Mouse (Mus musculus): ENCODE measurements around the gene Tesk1. TPM values are rescaled to one million over a fixed set of nuclear protein-coding genes. Genes with fewer than 3 reads are reported as not detected.
"Not testable (repeated sequence)": the region's sequence is repeated elsewhere in the genome, so short reads cannot be mapped to it uniquely, and the experiment has no call there.

Gene Tesk1
- polyA plus RNA-seq, 1 experiment, result 935 TPM

DNA sequence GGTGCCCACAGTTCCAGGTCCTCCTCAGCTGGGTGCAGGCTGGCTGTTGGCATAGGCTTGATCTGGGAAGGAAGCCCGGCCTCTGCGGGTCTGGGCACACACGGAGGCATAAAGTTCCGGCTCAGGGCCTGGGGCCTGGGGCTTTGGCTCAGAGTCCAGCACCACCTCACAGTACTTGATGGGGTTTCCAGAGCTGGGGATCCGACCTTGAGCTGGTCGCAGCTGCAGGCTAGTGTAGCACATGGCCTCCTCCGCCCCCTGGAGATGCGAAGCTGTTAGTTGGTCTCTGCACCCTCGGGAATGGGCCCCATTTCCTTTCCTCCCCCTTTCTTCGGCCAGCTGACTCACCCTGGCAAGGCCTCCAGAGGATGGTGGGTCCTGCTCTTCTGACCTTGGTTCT is 40.9 kb downstream of the Tesk1 start:
- Histone ChIP-seq H3K4me3 (ENCODE audit: control insufficient read depth, low read depth, low read length) (no peak overlapping the region), H3K27me3 (ENCODE audit: control insufficient read depth, insufficient read depth, low read length) (no peaks in the 10 kb centered on the region), H3K27ac (ENCODE audit: control insufficient read depth, insufficient read depth, low read depth, low read length) (no peak overlapping the region), H3K36me3 (ENCODE audit: control insufficient read depth, insufficient read depth, low read length) (no peaks in the 10 kb centered on the region), H3K4me1 (ENCODE audit: control insufficient read depth, insufficient read depth, low read length) (peaks cover 21% of the 10 kb centered on the region)
- TF ChIP-seq CTCF (IDR thresholded peaks at IDR 0.05; ENCODE audit: control insufficient read depth, insufficient read depth, insufficient replicate concordance, low read depth, low read length), result no peak
- no peak for TF ChIP-seq POLR2A (IDR thresholded peaks at IDR 0.05; ENCODE audit: control insufficient read depth, low read depth, low read length)

DNA sequence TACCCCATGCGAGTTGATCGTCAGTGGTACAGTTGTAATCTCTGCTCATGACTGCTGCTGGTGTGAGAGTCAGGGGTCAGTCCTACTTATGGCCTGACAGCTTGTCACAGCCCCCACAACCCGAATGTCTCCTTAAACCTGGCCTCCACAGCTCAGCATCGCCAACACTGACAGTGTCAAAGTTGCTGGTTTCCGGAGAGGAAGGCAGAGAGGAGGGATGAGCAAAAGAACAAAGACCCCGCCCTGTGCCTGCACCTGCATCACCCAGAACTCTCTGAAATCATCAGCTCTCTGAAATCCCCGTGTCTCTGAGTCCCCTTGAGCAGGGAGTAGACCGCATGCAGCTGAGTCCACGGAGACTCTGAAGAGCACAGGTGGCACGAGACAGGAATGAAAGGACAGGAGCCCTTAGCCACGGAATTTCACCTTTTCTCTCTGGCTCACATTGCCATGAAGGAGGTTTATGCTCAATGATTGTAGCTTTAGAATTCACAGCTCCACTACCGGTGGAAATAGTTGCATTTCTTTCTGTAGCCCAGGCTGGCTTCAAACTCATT is 41.9 kb downstream of the Tesk1 start, which contains the start of gene Sit1:
TSS of gene Sit1 (minus strand) at position 200 of the 557 bp plus-strand sequence.
- H3K4me1 ChIP-seq (ENCODE audit: control insufficient read depth, insufficient read depth, low read length), result peaks cover 14% of the 10 kb centered on the region
- no peak for TF ChIP-seq CTCF (IDR thresholded peaks at IDR 0.05; ENCODE audit: control insufficient read depth, insufficient read depth, insufficient replicate concordance, low read depth, low read length)
- TF ChIP-seq POLR2A (IDR thresholded peaks at IDR 0.05; ENCODE audit: control insufficient read depth, low read depth, low read length), result no peak

DNA sequence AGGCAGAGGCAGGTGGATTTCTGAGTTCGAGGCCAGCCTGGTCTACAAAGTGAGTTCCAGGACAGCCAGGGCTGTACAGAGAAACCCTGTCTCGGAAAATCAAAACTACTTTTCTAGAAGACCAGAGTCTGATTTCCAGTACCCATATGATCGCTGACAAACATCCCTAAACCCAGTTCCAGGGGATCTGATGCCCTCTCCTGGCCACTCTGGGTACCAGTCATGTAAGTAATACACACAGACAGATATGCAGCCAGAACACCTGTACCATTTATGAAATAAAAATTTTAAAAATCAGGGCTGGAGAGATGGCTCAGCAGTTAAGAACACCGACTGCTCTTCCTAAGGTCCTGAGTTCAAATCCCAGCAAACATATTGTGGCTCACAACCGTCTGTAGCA is 43.9 kb downstream of the Tesk1 start:
- H3K4me3 ChIP-seq (ENCODE audit: control insufficient read depth, low read depth, low read length); H3K27me3 ChIP-seq (ENCODE audit: control insufficient read depth, insufficient read depth, low read length); H3K27ac ChIP-seq (ENCODE audit: control insufficient read depth, insufficient read depth, low read depth, low read length); H3K4me1 ChIP-seq (ENCODE audit: control insufficient read depth, insufficient read depth, low read length); H3K36me3 ChIP-seq (ENCODE audit: control insufficient read depth, insufficient read depth, low read length): not testable (repeated sequence)

More for the DNA sequence above, 41.9 kb downstream of the Tesk1 start, which contains the start of gene Sit1:
- no peak within 1 kb of the TSS for H3K4me3 ChIP-seq (ENCODE audit: control insufficient read depth, low read depth, low read length)
- no peak within 1 kb of the TSS for H3K27ac ChIP-seq (ENCODE audit: control insufficient read depth, insufficient read depth, low read depth, low read length)
- H3K36me3 ChIP-seq (ENCODE audit: control insufficient read depth, insufficient read depth, low read length), result no peaks in the 10 kb centered on the region
- no peaks in the 10 kb centered on the region for H3K27me3 ChIP-seq (ENCODE audit: control insufficient read depth, insufficient read depth, low read length)

DNA sequence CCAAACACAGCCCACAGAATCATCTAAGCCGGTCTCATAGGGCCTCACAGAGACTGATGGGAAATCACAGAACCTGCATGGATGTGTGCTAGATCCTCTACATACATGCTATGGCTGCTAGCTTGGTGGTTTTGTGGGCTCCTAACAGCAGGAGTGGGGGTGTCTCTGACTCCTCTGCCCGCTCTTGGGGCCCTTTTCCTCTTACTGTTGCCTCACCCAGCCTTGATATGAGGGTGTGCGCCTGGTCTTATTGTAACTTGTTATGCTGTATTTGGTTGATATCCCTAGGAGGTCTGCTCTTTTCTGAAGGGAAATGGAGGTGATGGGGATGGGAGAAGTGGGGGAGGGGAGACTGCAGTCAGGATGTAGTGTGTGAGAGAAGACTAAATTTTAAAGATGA is 47.9 kb downstream of the Tesk1 start:
- Histone ChIP-seq H3K27me3 (ENCODE audit: control insufficient read depth, insufficient read depth, low read length) (no peaks in the 10 kb centered on the region), H3K4me1 (ENCODE audit: control insufficient read depth, insufficient read depth, low read length) (peaks cover 3% of the 10 kb centered on the region; the same call in 1 of the 2 replicates), H3K4me3 (ENCODE audit: control insufficient read depth, low read depth, low read length) (no peak overlapping the region), H3K36me3 (ENCODE audit: control insufficient read depth, insufficient read depth, low read length) (no peaks in the 10 kb centered on the region), H3K27ac (ENCODE audit: control insufficient read depth, insufficient read depth, low read depth, low read length) (no peak overlapping the region)
- no peak for TF ChIP-seq POLR2A (IDR thresholded peaks at IDR 0.05; ENCODE audit: control insufficient read depth, low read depth, low read length)
- TF ChIP-seq CTCF (IDR thresholded peaks at IDR 0.05; ENCODE audit: control insufficient read depth, insufficient read depth, insufficient replicate concordance, low read depth, low read length), result no peak

DNA sequence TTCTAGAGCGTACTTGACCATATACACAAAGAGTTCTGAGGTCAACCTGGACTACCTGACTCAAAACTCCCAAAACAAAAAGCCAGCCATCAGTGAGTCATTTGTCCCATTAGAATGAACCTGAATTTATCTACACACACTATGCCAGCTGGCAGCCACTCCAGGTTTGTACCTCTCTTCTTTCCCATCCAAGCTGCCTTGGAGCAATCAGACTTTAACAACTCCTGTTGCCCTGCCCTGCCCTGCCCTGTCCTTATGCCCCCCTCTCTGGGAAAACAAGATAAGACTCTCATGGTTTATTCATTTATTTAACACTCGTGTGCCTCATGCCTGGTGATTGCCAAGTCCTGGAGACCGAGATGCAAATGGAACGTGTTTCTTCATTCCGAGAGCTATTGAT is 49.1 kb downstream of the Tesk1 start:
- H3K27ac ChIP-seq (ENCODE audit: control insufficient read depth, insufficient read depth, low read depth, low read length), result no peak overlapping the region
- no peak overlapping the region for H3K4me3 ChIP-seq (ENCODE audit: control insufficient read depth, low read depth, low read length)
- TF ChIP-seq CTCF (IDR thresholded peaks at IDR 0.05; ENCODE audit: control insufficient read depth, insufficient read depth, insufficient replicate concordance, low read depth, low read length), result no peak
- TF ChIP-seq POLR2A (IDR thresholded peaks at IDR 0.05; ENCODE audit: control insufficient read depth, low read depth, low read length), result no peak
- no peaks in the 10 kb centered on the region for H3K36me3 ChIP-seq (ENCODE audit: control insufficient read depth, insufficient read depth, low read length)
- H3K27me3 ChIP-seq (ENCODE audit: control insufficient read depth, insufficient read depth, low read length), result no peaks in the 10 kb centered on the region
- peaks cover 3% of the 10 kb centered on the region; the same call in 1 of the 2 replicates for H3K4me1 ChIP-seq (ENCODE audit: control insufficient read depth, insufficient read depth, low read length)

DNA sequence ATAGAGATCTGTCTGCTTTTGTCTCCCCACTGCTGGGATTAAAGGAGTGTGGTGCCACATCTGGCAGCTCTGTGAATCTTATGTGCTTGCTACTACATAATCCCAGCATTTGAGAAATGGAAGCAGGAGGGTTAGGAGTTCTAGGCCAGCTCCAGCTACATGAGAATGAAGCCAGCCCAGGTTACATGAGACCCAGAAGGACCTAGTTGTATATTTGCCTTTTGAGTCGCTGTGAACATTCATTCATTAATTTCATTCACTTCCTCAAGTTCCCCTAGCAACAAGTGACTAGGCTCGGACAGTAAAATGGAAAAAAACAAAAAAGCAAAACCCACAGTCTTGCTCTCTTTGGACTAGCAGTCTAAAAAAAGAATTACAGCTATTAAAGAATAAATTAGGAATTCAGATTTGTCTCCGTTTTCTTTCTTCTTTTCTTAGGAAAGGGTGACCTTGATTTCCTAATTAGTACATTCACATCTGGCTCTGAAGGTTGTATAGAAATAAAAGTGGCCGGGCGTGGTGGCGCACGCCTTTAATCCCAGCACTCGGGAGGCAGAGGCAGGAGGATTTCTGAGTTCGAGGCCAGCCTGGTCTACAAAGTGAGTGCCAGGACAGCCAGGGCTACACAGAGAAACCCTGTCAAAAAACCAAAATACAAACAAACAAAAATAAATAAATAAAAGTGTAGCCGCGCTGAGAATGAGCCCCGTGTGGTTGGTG is 50.5 kb downstream of the Tesk1 start:
- no peaks in the 10 kb centered on the region for H3K27me3 ChIP-seq (ENCODE audit: control insufficient read depth, insufficient read depth, low read length)
- TF ChIP-seq POLR2A (IDR thresholded peaks at IDR 0.05; ENCODE audit: control insufficient read depth, low read depth, low read length), result no peak
- TF ChIP-seq CTCF (IDR thresholded peaks at IDR 0.05; ENCODE audit: control insufficient read depth, insufficient read depth, insufficient replicate concordance, low read depth, low read length), result no peak
- peaks cover 6% of the 10 kb centered on the region; the same call in 1 of the 2 replicates for H3K4me1 ChIP-seq (ENCODE audit: control insufficient read depth, insufficient read depth, low read length)
- H3K27ac ChIP-seq (ENCODE audit: control insufficient read depth, insufficient read depth, low read depth, low read length), result peak overlapping the region; percentile 23; the same call in 1 of the 2 replicates
- H3K36me3 ChIP-seq (ENCODE audit: control insufficient read depth, insufficient read depth, low read length), result no peaks in the 10 kb centered on the region
- peak overlapping the region; percentile 77 for H3K4me3 ChIP-seq (ENCODE audit: control insufficient read depth, low read depth, low read length)

DNA sequence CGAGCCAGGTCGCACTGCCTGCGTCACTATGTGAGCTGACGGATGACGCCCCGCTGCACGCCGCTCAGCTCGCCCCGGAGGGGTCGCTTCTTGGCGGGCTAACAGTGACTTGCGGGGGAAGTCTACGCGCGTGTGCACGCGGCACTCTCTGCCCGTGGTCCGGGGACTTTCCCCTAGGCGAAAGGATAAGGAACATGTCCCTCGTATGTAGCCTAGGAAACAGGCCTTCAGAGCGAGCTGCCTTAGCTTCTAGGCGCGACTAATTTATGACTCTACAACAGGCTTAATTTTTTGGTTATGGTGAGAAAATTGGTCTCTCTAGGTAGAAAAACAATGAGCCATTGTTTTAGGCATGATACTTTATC is 51.1 kb downstream of the Tesk1 start, which contains the start of gene Ccdc107:
TSS of gene Ccdc107 (plus strand) at position 80 of the 365 bp plus-strand sequence.
- no peak for TF ChIP-seq CTCF (IDR thresholded peaks at IDR 0.05; ENCODE audit: control insufficient read depth, insufficient read depth, insufficient replicate concordance, low read depth, low read length)
- TF ChIP-seq POLR2A (IDR thresholded peaks at IDR 0.05; ENCODE audit: control insufficient read depth, low read depth, low read length), result peak; percentile 31; the same call in 1 of the 2 replicates
- Histone ChIP-seq H3K4me1 (ENCODE audit: control insufficient read depth, insufficient read depth, low read length) (peaks cover 11% of the 10 kb centered on the region), H3K36me3 (ENCODE audit: control insufficient read depth, insufficient read depth, low read length) (no peaks in the 10 kb centered on the region), H3K27me3 (ENCODE audit: control insufficient read depth, insufficient read depth, low read length) (no peaks in the 10 kb centered on the region), H3K4me3 (ENCODE audit: control insufficient read depth, low read depth, low read length) (peak within 1 kb of the TSS; percentile 85), H3K27ac (ENCODE audit: control insufficient read depth, insufficient read depth, low read depth, low read length) (peak within 1 kb of the TSS; percentile 24)

All from testis, adult 2 months (tissue).